Comparison of ENCODE assay signal across 16 mouse cellular contexts in genomic region chr11:15879136-15879535, GRCm38 (mm10).
"Had no signal": no experiment of that assay in that cellular context is flagged by ENCODE, and none has a peak within 500 bp of the region (broad histone marks: within the 10 kb centered on the region; RNA-seq: fewer than 3 reads in every experiment).

No protein-coding gene starts in this region.

- H3K36me3 ChIP-seq: neural tube, embryonic 13.5 days; neural tube, embryonic 15.5 days; stomach, embryonic 15.5 days had no signal

- DNase-seq: retina, postnatal 1 day; right cerebral cortex, adult 18-20 months; right cerebral cortex, postnatal 14 days; right cerebral cortex, postnatal 25 days; right cerebral cortex, postnatal 4 days; spleen, adult 18-20 months; thymus, adult 18-20 months; thymus, adult 2 months; thymus, postnatal 14 days; thymus, postnatal 25 days; thymus, postnatal 36 days; thymus, postnatal 4 days had no signal

- H3K4me2 ChIP-seq: neural tube, embryonic 13.5 days; neural tube, embryonic 15.5 days; stomach, embryonic 15.5 days had no signal

- H3K4me3 ChIP-seq: neural tube, embryonic 13.5 days; neural tube, embryonic 15.5 days; stomach, embryonic 15.5 days had no signal

- H3K27me3 ChIP-seq: neural tube, embryonic 13.5 days; neural tube, embryonic 15.5 days; stomach, embryonic 15.5 days had no signal

- H3K9ac ChIP-seq: neural tube, embryonic 13.5 days; neural tube, embryonic 15.5 days; stomach, embryonic 15.5 days had no signal

- H3K27ac ChIP-seq: neural tube, embryonic 13.5 days; neural tube, embryonic 15.5 days; stomach, embryonic 15.5 days; stomach, postnatal 0 days had no signal

- H3K9me3 ChIP-seq: neural tube, embryonic 13.5 days; neural tube, embryonic 15.5 days; stomach, embryonic 15.5 days had no signal

- H3K4me1 ChIP-seq: neural tube, embryonic 13.5 days; neural tube, embryonic 15.5 days; stomach, embryonic 15.5 days had no signal
